Mouse (Mus musculus) liver, postnatal 0 days (tissue): ENCODE measurements around the gene Gm17018.

ENCODE experiments used
- CTCF ChIP-seq: sonication (generic); IDR thresholded peaks from 2 replicates; pipeline ENCODE4 v1.5.1; 2016; ENCODE audit warnings: antibody characterized with exemption, low read depth
- EP300 ChIP-seq: IDR thresholded peaks from 2 replicates; pipeline ENCODE4 v1.6.1; 2016; ENCODE audit warnings: antibody characterized with exemption, low read depth, mild to moderate bottlenecking

DNA sequence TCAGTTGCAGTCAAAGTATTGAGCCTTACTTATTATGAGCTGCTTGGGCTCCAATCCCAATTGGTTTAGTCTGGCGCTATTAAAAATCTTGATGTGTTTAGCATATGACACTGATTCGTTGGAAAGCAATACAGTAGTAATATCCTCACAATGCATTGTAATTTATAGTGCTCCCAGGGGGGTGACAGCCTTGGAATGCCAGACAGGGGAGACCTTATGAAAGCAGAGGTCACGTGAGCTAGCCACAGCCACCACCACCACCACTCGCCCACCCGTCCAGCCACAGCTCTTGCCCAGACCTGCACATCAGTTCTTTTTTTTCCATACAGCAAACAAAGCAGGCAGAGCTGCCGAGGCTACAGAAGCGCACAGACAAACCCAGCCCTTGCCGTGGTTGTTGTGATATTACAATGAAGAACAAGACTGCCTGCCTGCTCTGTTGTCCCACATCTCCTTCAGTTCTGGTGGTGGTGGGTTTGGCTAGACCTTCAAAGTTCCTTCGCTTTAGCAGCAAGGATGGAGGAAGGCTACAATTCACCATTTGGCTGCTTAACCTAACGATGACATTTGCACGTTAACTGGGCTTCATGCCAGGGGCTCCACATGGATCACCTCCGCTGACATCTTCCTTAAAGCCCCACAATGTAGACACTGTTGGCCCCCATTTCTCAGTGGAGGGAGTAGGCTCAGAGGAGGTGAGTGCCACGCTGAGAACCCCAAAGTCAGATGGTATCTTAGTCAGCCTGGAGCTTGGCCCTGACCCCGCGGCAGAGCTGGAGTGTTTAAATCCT, 5.7 kb downstream of the Gm17018 start:
- no peak for TF ChIP-seq CTCF
- no peak for TF ChIP-seq EP300
